Mouse (Mus musculus): Measurements from ENCODE around the gene Ptpru. TPM values are rescaled to one million over a fixed set of nuclear protein-coding genes. Genes with fewer than 3 reads are reported as not detected.

Gene Ptpru
- polyA plus RNA-seq, 1 experiment from 2014 or later: 20.8 TPM

DNA sequence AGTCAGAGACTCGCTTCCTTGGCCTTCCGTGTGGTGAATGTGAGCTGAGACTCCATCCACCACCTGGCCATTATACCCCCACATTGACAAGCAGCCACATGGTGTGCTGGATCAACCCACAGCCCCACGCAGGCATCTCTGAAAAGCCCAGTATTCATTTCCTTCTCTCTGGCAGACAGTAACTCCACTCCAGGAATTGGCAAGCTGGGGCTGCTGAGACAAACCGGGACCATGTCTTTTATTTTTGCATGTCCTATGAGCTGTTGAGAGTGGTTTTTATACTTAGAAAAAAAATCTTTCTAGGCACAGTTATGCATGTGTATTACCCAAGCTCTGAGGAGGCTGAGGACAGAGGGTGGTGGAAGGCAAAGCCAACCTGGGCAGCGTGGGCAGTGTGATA lies 118.9 kb downstream of the Ptpru start:
- H3K9ac ChIP-seq (replicated peaks; ENCODE audit: low read length): no peak overlapping the region
- H3K27ac ChIP-seq (replicated peaks; ENCODE audit: low read depth, low read length): no peak overlapping the region
- no peaks in the 10 kb centered on the region for H3K27me3 ChIP-seq (ENCODE audit: control insufficient read depth, insufficient read depth, low read length)
- H3K4me1 ChIP-seq (ENCODE audit: control insufficient read depth, insufficient read depth, low read length): no peaks in the 10 kb centered on the region
- DNase-seq (no peak), ATAC-seq (ENCODE audit: low FRiP score, low TSS enrichment) (no peak)
- H3K36me3 ChIP-seq (ENCODE audit: control insufficient read depth, insufficient read depth, low read length): no peaks in the 10 kb centered on the region
- H3K4me2 ChIP-seq (ENCODE audit: low read length): no peak overlapping the region
- no peak overlapping the region for H3K4me3 ChIP-seq (replicated peaks; ENCODE audit: low read depth, low read length)
- H3K9me3 ChIP-seq (ENCODE audit: control insufficient read depth, low read length): no peaks in the 10 kb centered on the region
- 73% methylated on average over 5 of the region's 5 CpGs for WGBS

Other genes with a start within 250 kb of the Ptpru start
- gene Mecr, start 5.2 kb upstream of the Ptpru start, polyA plus RNA-seq (2014; fragmentation: Nextera tagmentation; extraction: Ambion mirVana): 29.9 and 30.8 TPM in 2 replicates
- gene Srsf4, start 35.3 kb upstream of the Ptpru start, polyA plus RNA-seq (2014; fragmentation: Nextera tagmentation; extraction: Ambion mirVana): 91.8 and 121 TPM in 2 replicates
- gene Tmem200b, start 83.5 kb upstream of the Ptpru start, polyA plus RNA-seq (2014; fragmentation: Nextera tagmentation; extraction: Ambion mirVana): not detected in 2 replicates
- not detected in 2 replicates for gene Gm10300, start 236.4 kb upstream of the Ptpru start, polyA plus RNA-seq (2014; fragmentation: Nextera tagmentation; extraction: Ambion mirVana)
- gene Epb41, start 237.0 kb upstream of the Ptpru start, polyA plus RNA-seq (2014; fragmentation: Nextera tagmentation; extraction: Ambion mirVana): 88.3 and 116 TPM in 2 replicates

All from midbrain, embryonic 14.5 days (tissue).